Mouse (Mus musculus): ENCODE results near the gene Ddx43.
A peak's percentile ranks its signal among the peaks of the same experiment; 100 is the strongest.

DNA sequence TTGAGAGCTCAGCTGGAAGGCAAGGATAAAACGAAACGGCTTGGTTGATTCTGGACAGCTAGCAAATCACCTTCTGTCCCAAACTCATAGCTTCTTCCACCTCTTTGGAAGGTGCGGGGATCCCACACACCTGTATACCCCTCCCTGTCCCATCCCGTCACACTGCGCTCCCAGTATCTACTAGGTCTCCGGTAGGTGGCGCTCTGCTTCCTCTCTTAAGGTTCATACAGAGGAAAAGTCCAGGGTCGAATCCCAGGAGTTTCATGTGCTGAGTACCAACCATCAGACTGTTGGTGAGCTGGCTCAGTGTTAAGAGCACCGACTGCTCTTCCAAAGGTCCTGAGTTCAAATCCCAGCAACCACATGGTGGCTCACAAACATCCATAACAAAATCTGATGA, 37.5 kb upstream of the Ddx43 start:
- no peak for TF ChIP-seq POLR2A (IDR thresholded peaks at IDR 0.05; ENCODE audit: insufficient read depth, low read length)
- peak; percentile 91 for TF ChIP-seq CTCF (IDR thresholded peaks at IDR 0.05; ENCODE audit: low read depth, low read length)
- 0 out of 2 replicates have a peak, but pooled peaks have one; percentile 32 for TF ChIP-seq EP300 (IDR thresholded peaks at IDR 0.05; ENCODE audit: insufficient read depth, low read depth, low read length)
